Mouse (Mus musculus): ENCODE data around the gene Nprl2. TPM values are rescaled to one million over a fixed set of nuclear protein-coding genes. Genes with fewer than 3 reads are reported as not detected.

Nprl2 gene
- polyA plus RNA-seq, 1 experiment from 2014 or later, result 26.8 TPM

DNA sequence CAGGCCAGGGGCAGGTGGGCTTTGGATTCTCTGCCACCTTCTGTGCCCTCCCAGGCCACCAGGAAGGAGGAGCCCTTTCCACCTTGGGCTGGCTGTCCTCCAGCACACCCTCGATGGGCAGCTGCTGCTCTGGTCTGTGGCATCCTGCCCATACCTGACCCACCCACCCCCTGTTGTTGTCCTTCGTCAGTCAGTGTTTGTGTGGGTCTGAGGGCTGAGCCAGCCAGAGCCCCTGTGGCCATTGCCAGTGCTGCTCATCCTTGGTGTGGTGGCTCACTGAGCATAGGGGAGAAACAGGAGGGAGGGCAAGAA, 19.7 kb upstream of the Nprl2 start:
- no peak for ATAC-seq (replicated peaks; ENCODE audit: insufficient number of reproducible peaks, low FRiP score, low TSS enrichment)
- H3K27ac ChIP-seq (ENCODE audit: low read depth, low read length), result peak overlapping the region; percentile 24; the same call in 1 of the 2 replicates
- peaks cover 15% of the 10 kb centered on the region; the same call in 1 of the 2 replicates for H3K4me1 ChIP-seq (ENCODE audit: control insufficient read depth, insufficient read depth, low read length)
- H3K4me2 ChIP-seq, result peak overlapping the region; percentile 53
- H3K4me3 ChIP-seq (ENCODE audit: low read depth, low read length), result no peak overlapping the region
- no peaks in the 10 kb centered on the region for H3K36me3 ChIP-seq (ENCODE audit: control insufficient read depth, insufficient read depth, low read length)
- no peaks in the 10 kb centered on the region for H3K9me3 ChIP-seq (replicated peaks; ENCODE audit: control insufficient read depth, low read length)
- H3K27me3 ChIP-seq (ENCODE audit: control insufficient read depth, insufficient read depth, low read length), result peaks cover 25% of the 10 kb centered on the region
- H3K9ac ChIP-seq (ENCODE audit: low read depth, low read length), result peak overlapping the region; percentile 49; the same call in 1 of the 2 replicates
- 38% methylated on average over 2 of the region's 2 CpGs for WGBS (ENCODE audit: insufficient replicate concordance)

DNA sequence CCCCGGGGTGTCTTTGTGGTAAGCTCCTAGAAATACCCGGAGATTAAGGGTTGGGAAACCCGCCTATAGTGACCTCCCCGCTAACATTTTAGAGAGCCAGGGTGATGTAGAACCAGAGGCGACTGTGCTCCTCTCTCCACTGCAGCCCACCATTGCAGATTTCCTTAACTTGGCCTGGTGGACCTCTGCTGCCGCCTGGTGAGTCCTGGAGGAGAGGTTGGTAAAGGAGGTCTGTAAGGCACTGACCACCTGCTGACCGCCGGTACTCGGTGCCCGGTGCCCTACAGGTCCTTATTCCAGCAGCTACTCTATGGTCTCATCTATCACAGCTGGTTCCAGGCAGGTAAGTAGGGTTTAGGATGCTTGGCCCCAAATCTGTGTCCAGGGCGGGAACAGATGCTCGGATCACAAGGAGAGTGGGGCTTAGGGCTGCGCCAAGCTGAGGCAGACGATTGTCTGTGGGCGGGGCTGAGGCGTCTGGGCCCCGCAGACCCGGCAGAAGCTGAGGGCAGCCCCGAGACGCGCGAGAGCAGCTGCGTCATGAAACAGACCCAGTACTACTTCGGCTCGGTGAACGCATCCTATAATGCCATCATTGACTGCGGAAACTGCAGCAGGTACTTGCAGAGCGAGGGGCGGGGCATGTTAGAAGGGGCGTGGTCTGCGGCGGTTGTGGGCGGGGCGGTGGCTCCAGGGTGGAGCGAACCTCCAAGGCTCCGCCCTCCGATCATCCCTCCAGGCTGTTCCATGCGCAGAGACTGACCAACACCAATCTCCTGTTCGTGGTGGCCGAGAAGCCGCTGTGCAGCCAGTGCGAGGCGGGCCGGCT, 15.6 kb upstream of the Nprl2 start:
- Histone ChIP-seq H3K36me3 (ENCODE audit: control insufficient read depth, insufficient read depth, low read length) (no peaks in the 10 kb centered on the region), H3K27ac (ENCODE audit: low read depth, low read length) (no peak overlapping the region), H3K27me3 (ENCODE audit: control insufficient read depth, insufficient read depth, low read length) (peaks cover 36% of the 10 kb centered on the region), H3K9me3 (replicated peaks; ENCODE audit: control insufficient read depth, low read length) (no peaks in the 10 kb centered on the region), H3K4me3 (ENCODE audit: low read depth, low read length) (peak overlapping the region; percentile 35), H3K9ac (ENCODE audit: low read depth, low read length) (no peak overlapping the region), H3K4me1 (ENCODE audit: control insufficient read depth, insufficient read depth, low read length) (peaks cover 17% of the 10 kb centered on the region; the same call in 1 of the 2 replicates), H3K4me2 (peak overlapping the region; percentile 69)
- peak; percentile 67; the same call in 1 of the 2 replicates for ATAC-seq (replicated peaks; ENCODE audit: insufficient number of reproducible peaks, low FRiP score, low TSS enrichment)
- 14% methylated on average over 43 of the region's 44 CpGs for WGBS (ENCODE audit: insufficient replicate concordance)

- Histone ChIP-seq H3K9ac (ENCODE audit: low read depth, low read length) (peak within 1 kb of the TSS; percentile 94), H3K4me1 (ENCODE audit: control insufficient read depth, insufficient read depth, low read length) (peaks cover 25% of the 10 kb centered on the region), H3K4me2 (peak within 1 kb of the TSS; percentile 93), H3K27me3 (ENCODE audit: control insufficient read depth, insufficient read depth, low read length) (peaks cover 4% of the 10 kb centered on the region; the same call in 1 of the 2 replicates), H3K9me3 (replicated peaks; ENCODE audit: control insufficient read depth, low read length) (no peaks in the 10 kb centered on the region), H3K4me3 (ENCODE audit: low read depth, low read length) (peak within 1 kb of the TSS; percentile 92), H3K36me3 (ENCODE audit: control insufficient read depth, insufficient read depth, low read length) (0 out of 2 replicates have a peak, but pooled peaks cover 2% of the 10 kb centered on the region), H3K27ac (ENCODE audit: low read depth, low read length) (peak within 1 kb of the TSS; percentile 64)
- 1% methylated on average over 48 of the region's 48 CpGs for WGBS (ENCODE audit: insufficient replicate concordance)
- ATAC-seq (replicated peaks; ENCODE audit: insufficient number of reproducible peaks, low FRiP score, low TSS enrichment), result peak; percentile 94
These were observed 8.1 kb upstream of the Nprl2 start, which contains the start of gene Tmem115 for GRCm38 (mm10) chr9:107533791-107534407. Gene Tmem115, plus strand, starts transcription at chr9:107533945.

- Histone ChIP-seq H3K4me1 (ENCODE audit: control insufficient read depth, insufficient read depth, low read length) (peaks cover 25% of the 10 kb centered on the region), H3K36me3 (ENCODE audit: control insufficient read depth, insufficient read depth, low read length) (0 out of 2 replicates have a peak, but pooled peaks cover 8% of the 10 kb centered on the region), H3K4me3 (ENCODE audit: low read depth, low read length) (peak overlapping the region; percentile 92), H3K9me3 (replicated peaks; ENCODE audit: control insufficient read depth, low read length) (no peaks in the 10 kb centered on the region), H3K4me2 (peak overlapping the region; percentile 93), H3K27me3 (ENCODE audit: control insufficient read depth, insufficient read depth, low read length) (peaks cover 4% of the 10 kb centered on the region; the same call in 1 of the 2 replicates), H3K9ac (ENCODE audit: low read depth, low read length) (peak overlapping the region; percentile 94), H3K27ac (ENCODE audit: low read depth, low read length) (peak overlapping the region; percentile 64)
- WGBS (ENCODE audit: insufficient replicate concordance), result under 1% methylated on average over 40 of the region's 40 CpGs
- 0 out of 2 replicates have a peak, but pooled peaks have one; percentile 14 for ATAC-seq (replicated peaks; ENCODE audit: insufficient number of reproducible peaks, low FRiP score, low TSS enrichment)
These were observed 7.4 kb upstream of the Nprl2 start for GRCm38 (mm10) chr9:107534408-107535202.

- no peaks in the 10 kb centered on the region for H3K9me3 ChIP-seq (replicated peaks; ENCODE audit: control insufficient read depth, low read length)
- WGBS (ENCODE audit: insufficient replicate concordance), result 95% methylated on average over 7 of the region's 7 CpGs
These were observed 3.8 kb upstream of the Nprl2 start for GRCm38 (mm10) chr9:107538231-107538630.

GRCm38 (mm10) chr9:107538711-107539110, 3.3 kb upstream of the Nprl2 start:
- H3K9me3 ChIP-seq (replicated peaks; ENCODE audit: control insufficient read depth, low read length), result no peaks in the 10 kb centered on the region
- no peak for ATAC-seq (replicated peaks; ENCODE audit: insufficient number of reproducible peaks, low FRiP score, low TSS enrichment)
- H3K27me3 ChIP-seq (ENCODE audit: control insufficient read depth, insufficient read depth, low read length), result no peaks in the 10 kb centered on the region
- H3K4me1 ChIP-seq (ENCODE audit: control insufficient read depth, insufficient read depth, low read length), result peaks cover 40% of the 10 kb centered on the region
- no peak overlapping the region for H3K27ac ChIP-seq (ENCODE audit: low read depth, low read length)
- no peak overlapping the region for H3K9ac ChIP-seq (ENCODE audit: low read depth, low read length)
- H3K4me3 ChIP-seq (ENCODE audit: low read depth, low read length), result no peak overlapping the region
- H3K4me2 ChIP-seq, result no peak overlapping the region
- H3K36me3 ChIP-seq (ENCODE audit: control insufficient read depth, insufficient read depth, low read length), result 0 out of 2 replicates have a peak, but pooled peaks cover 9% of the 10 kb centered on the region
- 94% methylated on average over 3 of the region's 3 CpGs for WGBS (ENCODE audit: insufficient replicate concordance)

More at GRCm38 (mm10) chr9:107538231-107538630, 3.8 kb upstream of the Nprl2 start:
- H3K9ac ChIP-seq (ENCODE audit: low read depth, low read length), result no peak overlapping the region
- H3K4me1 ChIP-seq (ENCODE audit: control insufficient read depth, insufficient read depth, low read length), result peaks cover 40% of the 10 kb centered on the region
- H3K27me3 ChIP-seq (ENCODE audit: control insufficient read depth, insufficient read depth, low read length), result no peaks in the 10 kb centered on the region
- 0 out of 2 replicates have a peak, but pooled peaks cover 9% of the 10 kb centered on the region for H3K36me3 ChIP-seq (ENCODE audit: control insufficient read depth, insufficient read depth, low read length)
- H3K4me2 ChIP-seq, result no peak overlapping the region
- no peak overlapping the region for H3K27ac ChIP-seq (ENCODE audit: low read depth, low read length)
- no peak overlapping the region for H3K4me3 ChIP-seq (ENCODE audit: low read depth, low read length)
- no peak for ATAC-seq (replicated peaks; ENCODE audit: insufficient number of reproducible peaks, low FRiP score, low TSS enrichment)

GRCm38 (mm10) chr9:107539940-107540339, 2.1 kb upstream of the Nprl2 start:
- Histone ChIP-seq H3K9ac (ENCODE audit: low read depth, low read length) (no peak overlapping the region), H3K4me3 (ENCODE audit: low read depth, low read length) (no peak overlapping the region), H3K27ac (ENCODE audit: low read depth, low read length) (no peak overlapping the region), H3K4me2 (no peak overlapping the region), H3K27me3 (ENCODE audit: control insufficient read depth, insufficient read depth, low read length) (no peaks in the 10 kb centered on the region), H3K36me3 (ENCODE audit: control insufficient read depth, insufficient read depth, low read length) (0 out of 2 replicates have a peak, but pooled peaks cover 9% of the 10 kb centered on the region), H3K9me3 (replicated peaks; ENCODE audit: control insufficient read depth, low read length) (no peaks in the 10 kb centered on the region), H3K4me1 (ENCODE audit: control insufficient read depth, insufficient read depth, low read length) (peaks cover 40% of the 10 kb centered on the region)
- no peak for ATAC-seq (replicated peaks; ENCODE audit: insufficient number of reproducible peaks, low FRiP score, low TSS enrichment)
- 91% methylated on average over 8 of the region's 8 CpGs for WGBS (ENCODE audit: insufficient replicate concordance)

- Histone ChIP-seq H3K9me3 (replicated peaks; ENCODE audit: control insufficient read depth, low read length) (no peaks in the 10 kb centered on the region), H3K4me1 (ENCODE audit: control insufficient read depth, insufficient read depth, low read length) (peaks cover 36% of the 10 kb centered on the region), H3K9ac (ENCODE audit: low read depth, low read length) (no peak overlapping the region), H3K4me2 (no peak overlapping the region), H3K27me3 (ENCODE audit: control insufficient read depth, insufficient read depth, low read length) (no peaks in the 10 kb centered on the region), H3K36me3 (ENCODE audit: control insufficient read depth, insufficient read depth, low read length) (0 out of 2 replicates have a peak, but pooled peaks cover 9% of the 10 kb centered on the region), H3K27ac (ENCODE audit: low read depth, low read length) (no peak overlapping the region), H3K4me3 (ENCODE audit: low read depth, low read length) (no peak overlapping the region)
- ATAC-seq (replicated peaks; ENCODE audit: insufficient number of reproducible peaks, low FRiP score, low TSS enrichment), result no peak
- 74% methylated on average over 4 of the region's 4 CpGs for whole genome bisulfite sequencing (ENCODE audit: insufficient replicate concordance)
These were observed 1.6 kb upstream of the Nprl2 start for GRCm38 (mm10) chr9:107540420-107540819.

Measured in heart, embryonic 11.5 days (tissue).